Mouse (Mus musculus): ENCODE measurements around the gene Ube2a. TPM values are rescaled to one million over a fixed set of nuclear protein-coding genes. Genes with fewer than 3 reads are reported as not detected.

The Ube2a gene
- polyA plus RNA-seq, 1 experiment from 2014 or later = 61.6 TPM

- WGBS (ENCODE audit: insufficient replicate concordance) = 63% methylated on average over 7 of the region's 7 CpGs
- Histone ChIP-seq H3K4me2 (ENCODE audit: low read depth, low read length) (no peak overlapping the region), H3K27ac (ENCODE audit: low read length) (no peak overlapping the region), H3K27me3 (ENCODE audit: control insufficient read depth, insufficient read depth, low read depth, low read length) (no peaks in the 10 kb centered on the region), H3K9me3 (replicated peaks; ENCODE audit: control insufficient read depth, low read length) (no peaks in the 10 kb centered on the region), H3K4me1 (ENCODE audit: control insufficient read depth, low read depth, low read length) (no peaks in the 10 kb centered on the region), H3K9ac (ENCODE audit: low read depth, low read length) (no peak overlapping the region), H3K36me3 (ENCODE audit: control insufficient read depth, insufficient read depth) (no peaks in the 10 kb centered on the region), H3K4me3 (ENCODE audit: low read depth, low read length) (no peak overlapping the region)
- no peak for ATAC-seq (ENCODE audit: low read depth)
These were observed 34.3 kb upstream of the Ube2a start for GRCm38 (mm10) chrX:36839391-36839790.

- no peaks in the 10 kb centered on the region for H3K4me1 ChIP-seq (ENCODE audit: control insufficient read depth, low read depth, low read length)
- no peaks in the 10 kb centered on the region for H3K36me3 ChIP-seq (ENCODE audit: control insufficient read depth, insufficient read depth)
- no peak overlapping the region for H3K9ac ChIP-seq (ENCODE audit: low read depth, low read length)
- WGBS (ENCODE audit: insufficient replicate concordance) = 48% methylated on average over 6 of the region's 6 CpGs
- H3K4me2 ChIP-seq (ENCODE audit: low read depth, low read length) = no peak overlapping the region
- H3K27me3 ChIP-seq (ENCODE audit: control insufficient read depth, insufficient read depth, low read depth, low read length) = no peaks in the 10 kb centered on the region
- no peaks in the 10 kb centered on the region for H3K9me3 ChIP-seq (replicated peaks; ENCODE audit: control insufficient read depth, low read length)
- H3K27ac ChIP-seq (ENCODE audit: low read length) = no peak overlapping the region
- H3K4me3 ChIP-seq (ENCODE audit: low read depth, low read length) = no peak overlapping the region
- ATAC-seq (ENCODE audit: low read depth) = no peak
These were observed 32.0 kb upstream of the Ube2a start for GRCm38 (mm10) chrX:36841698-36842097.

GRCm38 (mm10) chrX:36843346-36843990 is 30.2 kb upstream of the Ube2a start:
- no peak overlapping the region for H3K4me3 ChIP-seq (ENCODE audit: low read depth, low read length)
- no peaks in the 10 kb centered on the region for H3K27me3 ChIP-seq (ENCODE audit: control insufficient read depth, insufficient read depth, low read depth, low read length)
- ATAC-seq (ENCODE audit: low read depth) = no peak
- no peaks in the 10 kb centered on the region for H3K4me1 ChIP-seq (ENCODE audit: control insufficient read depth, low read depth, low read length)
- no peaks in the 10 kb centered on the region for H3K36me3 ChIP-seq (ENCODE audit: control insufficient read depth, insufficient read depth)
- WGBS (ENCODE audit: insufficient replicate concordance) = 32% methylated on average over 4 of the region's 4 CpGs
- H3K9ac ChIP-seq (ENCODE audit: low read depth, low read length) = no peak overlapping the region
- H3K9me3 ChIP-seq (replicated peaks; ENCODE audit: control insufficient read depth, low read length) = no peaks in the 10 kb centered on the region
- H3K27ac ChIP-seq (ENCODE audit: low read length) = no peak overlapping the region
- no peak overlapping the region for H3K4me2 ChIP-seq (ENCODE audit: low read depth, low read length)

GRCm38 (mm10) chrX:36847152-36847551 is 26.5 kb upstream of the Ube2a start:
- Histone ChIP-seq H3K4me2 (ENCODE audit: low read depth, low read length) (no peak overlapping the region), H3K4me1 (ENCODE audit: control insufficient read depth, low read depth, low read length) (no peaks in the 10 kb centered on the region), H3K4me3 (ENCODE audit: low read depth, low read length) (no peak overlapping the region), H3K27ac (ENCODE audit: low read length) (no peak overlapping the region), H3K36me3 (ENCODE audit: control insufficient read depth, insufficient read depth) (no peaks in the 10 kb centered on the region), H3K9ac (ENCODE audit: low read depth, low read length) (no peak overlapping the region), H3K27me3 (ENCODE audit: control insufficient read depth, insufficient read depth, low read depth, low read length) (no peaks in the 10 kb centered on the region), H3K9me3 (replicated peaks; ENCODE audit: control insufficient read depth, low read length) (no peaks in the 10 kb centered on the region)
- ATAC-seq (ENCODE audit: low read depth) = no peak
- 71% methylated on average over 1 of the region's 1 CpGs for WGBS (ENCODE audit: insufficient replicate concordance)

GRCm38 (mm10) chrX:36852631-36853030 is 21.1 kb upstream of the Ube2a start:
- Histone ChIP-seq H3K36me3 (ENCODE audit: control insufficient read depth, insufficient read depth) (no peaks in the 10 kb centered on the region), H3K4me1 (ENCODE audit: control insufficient read depth, low read depth, low read length) (no peaks in the 10 kb centered on the region), H3K4me3 (ENCODE audit: low read depth, low read length) (no peak overlapping the region), H3K27ac (ENCODE audit: low read length) (no peak overlapping the region), H3K9me3 (replicated peaks; ENCODE audit: control insufficient read depth, low read length) (no peaks in the 10 kb centered on the region), H3K27me3 (ENCODE audit: control insufficient read depth, insufficient read depth, low read depth, low read length) (no peaks in the 10 kb centered on the region), H3K9ac (ENCODE audit: low read depth, low read length) (no peak overlapping the region), H3K4me2 (ENCODE audit: low read depth, low read length) (no peak overlapping the region)
- 69% methylated on average over 8 of the region's 8 CpGs for WGBS (ENCODE audit: insufficient replicate concordance)
- no peak for ATAC-seq (ENCODE audit: low read depth)

- H3K27ac ChIP-seq (ENCODE audit: low read length) = peak overlapping the region; percentile 54
- H3K36me3 ChIP-seq (ENCODE audit: control insufficient read depth, insufficient read depth) = no peaks in the 10 kb centered on the region
- ATAC-seq (ENCODE audit: low read depth) = peak; percentile 91
- H3K27me3 ChIP-seq (ENCODE audit: control insufficient read depth, insufficient read depth, low read depth, low read length) = no peaks in the 10 kb centered on the region
- H3K4me1 ChIP-seq (ENCODE audit: control insufficient read depth, low read depth, low read length) = no peaks in the 10 kb centered on the region
- peak overlapping the region; percentile 52 for H3K9ac ChIP-seq (ENCODE audit: low read depth, low read length)
- H3K4me2 ChIP-seq (ENCODE audit: low read depth, low read length) = peak overlapping the region; percentile 55
- peak overlapping the region; percentile 64 for H3K4me3 ChIP-seq (ENCODE audit: low read depth, low read length)
- no peaks in the 10 kb centered on the region for H3K9me3 ChIP-seq (replicated peaks; ENCODE audit: control insufficient read depth, low read length)
- WGBS (ENCODE audit: insufficient replicate concordance) = 13% methylated on average over 39 of the region's 44 CpGs
These were observed 9.7 kb upstream of the Ube2a start for GRCm38 (mm10) chrX:36863766-36864608.

- WGBS (ENCODE audit: insufficient replicate concordance) = 52% methylated on average over 8 of the region's 8 CpGs
- 0 out of 2 replicates have a peak overlapping the region, but pooled peaks have one; percentile 19 for H3K9ac ChIP-seq (ENCODE audit: low read depth, low read length)
- peak overlapping the region; percentile 49 for H3K4me2 ChIP-seq (ENCODE audit: low read depth, low read length)
- no peaks in the 10 kb centered on the region for H3K4me1 ChIP-seq (ENCODE audit: control insufficient read depth, low read depth, low read length)
- no peaks in the 10 kb centered on the region for H3K36me3 ChIP-seq (ENCODE audit: control insufficient read depth, insufficient read depth)
- H3K4me3 ChIP-seq (ENCODE audit: low read depth, low read length) = peak overlapping the region; percentile 64
- peak overlapping the region; percentile 54 for H3K27ac ChIP-seq (ENCODE audit: low read length)
- no peaks in the 10 kb centered on the region for H3K9me3 ChIP-seq (replicated peaks; ENCODE audit: control insufficient read depth, low read length)
- no peak for ATAC-seq (ENCODE audit: low read depth)
- no peaks in the 10 kb centered on the region for H3K27me3 ChIP-seq (ENCODE audit: control insufficient read depth, insufficient read depth, low read depth, low read length)
These were observed 8.9 kb upstream of the Ube2a start for GRCm38 (mm10) chrX:36864609-36865328.

- Histone ChIP-seq H3K4me2 (ENCODE audit: low read depth, low read length) (no peak overlapping the region), H3K27me3 (ENCODE audit: control insufficient read depth, insufficient read depth, low read depth, low read length) (no peaks in the 10 kb centered on the region), H3K4me1 (ENCODE audit: control insufficient read depth, low read depth, low read length) (peaks cover 3% of the 10 kb centered on the region; the same call in 1 of the 2 replicates), H3K9me3 (replicated peaks; ENCODE audit: control insufficient read depth, low read length) (no peaks in the 10 kb centered on the region), H3K27ac (ENCODE audit: low read length) (no peak overlapping the region), H3K36me3 (ENCODE audit: control insufficient read depth, insufficient read depth) (no peaks in the 10 kb centered on the region), H3K9ac (ENCODE audit: low read depth, low read length) (no peak overlapping the region), H3K4me3 (ENCODE audit: low read depth, low read length) (no peak overlapping the region)
- 36% methylated on average over 3 of the region's 3 CpGs for WGBS (ENCODE audit: insufficient replicate concordance)
- ATAC-seq (ENCODE audit: low read depth) = no peak
These were observed 3.3 kb upstream of the Ube2a start for GRCm38 (mm10) chrX:36870372-36870771.
